Mouse (Mus musculus) forelimb bud, embryonic 11.5 days (tissue): ENCODE measurements around the gene Smtnl2.

Source experiments
- DNase-seq: peaks from one replicate; pipeline ENCODE4 v3.0.0-alpha.2; 2012; ENCODE audit warnings: low read depth, low spot score

Gene Smtnl2

DNA sequence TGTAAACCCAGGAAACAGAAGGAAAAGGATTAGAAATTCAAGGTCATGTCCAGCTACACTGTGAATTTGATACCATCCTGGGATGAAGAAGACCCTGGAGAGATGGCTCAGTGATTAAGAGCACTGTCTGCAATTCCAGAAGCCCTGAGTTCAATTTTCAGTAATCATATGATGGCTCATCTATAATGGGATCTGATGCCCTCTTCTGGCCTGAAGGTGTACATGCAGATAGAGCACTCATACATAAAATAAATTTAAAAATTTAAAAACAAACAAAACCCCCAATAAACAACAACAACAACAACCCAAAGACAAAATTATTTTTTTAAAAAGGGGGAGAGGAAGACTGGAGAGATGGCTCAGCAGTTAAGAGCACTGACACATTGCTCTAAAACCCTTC is 15.4 kb upstream of the Smtnl2 start:
- no peak for DNase-seq

DNA sequence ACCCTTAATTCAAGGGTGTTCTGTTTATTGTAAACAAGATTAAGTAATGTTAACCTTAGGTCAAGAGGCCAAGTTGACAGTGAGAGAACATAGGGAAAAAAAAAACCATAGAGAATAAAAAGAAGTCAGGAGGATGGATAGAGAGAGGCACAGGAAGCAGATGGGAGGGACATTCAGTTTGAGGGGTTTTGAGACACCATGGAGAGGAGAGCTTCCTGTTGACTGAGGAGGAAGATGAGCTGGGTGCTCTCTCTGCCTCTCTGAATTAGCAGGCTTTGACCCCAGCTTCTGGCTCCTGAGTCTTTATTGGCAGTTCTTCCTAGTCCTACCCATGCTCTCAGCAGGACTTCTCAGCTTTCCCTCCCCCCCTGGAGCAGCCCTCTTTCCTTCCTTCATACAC is 13.7 kb upstream of the Smtnl2 start:
- DNase-seq = no peak

- no peak for DNase-seq
Measured at GRCm38 (mm10) chr11:72423686-72424085, 12.2 kb upstream of the Smtnl2 start.

DNA sequence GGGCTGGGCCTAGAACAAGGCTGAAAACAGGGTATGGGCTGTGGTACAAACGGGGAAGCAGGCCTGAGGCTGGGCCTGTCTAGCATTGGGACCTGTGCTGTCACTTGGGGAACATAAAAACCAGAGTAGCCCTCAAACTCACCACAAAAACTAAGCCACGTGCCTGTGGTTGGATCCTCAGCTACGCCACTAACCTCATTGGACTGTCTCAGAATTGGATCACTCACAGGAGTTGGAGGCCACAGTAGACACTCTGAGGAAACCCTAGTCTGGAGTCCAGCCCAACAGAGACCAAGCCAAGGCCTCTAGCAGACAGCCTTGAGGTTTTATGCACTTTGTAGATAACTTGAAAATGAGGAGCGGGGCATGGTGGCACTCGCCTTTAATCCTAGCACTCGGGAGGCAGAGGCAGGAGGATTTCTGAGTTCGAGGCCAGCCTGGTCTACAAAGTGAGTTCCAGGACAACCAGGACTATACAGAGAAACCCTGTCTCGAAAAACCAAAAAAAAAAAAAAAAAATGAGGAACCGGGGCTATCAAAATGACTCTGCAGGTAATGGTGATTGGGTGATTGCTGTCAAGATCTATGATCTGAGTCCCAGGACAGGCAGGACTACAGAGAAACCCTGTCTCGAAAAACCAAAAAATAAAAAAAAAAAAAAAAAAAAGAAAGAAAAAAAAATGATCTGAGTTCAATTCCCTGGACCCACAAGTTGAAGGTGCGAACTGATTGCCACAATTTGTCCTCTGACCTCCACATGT is 10.2 kb upstream of the Smtnl2 start:
- DNase-seq = no peak

DNA sequence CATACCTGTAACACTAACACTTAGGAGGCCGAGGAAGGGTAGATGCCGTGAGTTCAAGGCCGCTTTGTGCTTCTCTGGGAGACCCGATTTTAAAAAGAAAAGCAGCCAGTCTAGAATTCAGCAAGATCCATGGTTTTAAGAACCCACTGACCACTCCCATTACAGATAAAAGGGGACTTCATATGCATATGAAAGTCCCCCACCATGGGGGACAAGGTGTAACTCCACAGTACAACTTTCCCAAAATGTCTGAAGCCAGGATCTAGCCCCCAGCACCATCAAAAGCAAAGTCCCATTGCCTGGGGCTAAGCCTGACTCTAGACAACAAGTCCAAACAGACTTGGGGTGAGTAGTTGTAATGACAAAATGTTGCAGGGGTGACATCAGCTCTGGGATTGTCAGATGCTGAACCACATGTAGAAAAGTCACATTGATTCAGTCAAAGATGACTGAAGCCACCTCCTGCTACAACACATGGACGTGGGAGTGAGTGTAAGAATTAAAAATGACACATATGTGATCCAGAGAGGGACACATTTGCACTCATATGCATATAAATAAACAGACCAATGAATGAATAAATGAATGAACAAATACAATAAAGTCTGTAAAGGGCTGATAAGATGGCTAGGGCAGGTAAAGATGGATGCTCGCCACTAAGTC is 9.1 kb upstream of the Smtnl2 start:
- DNase-seq = no peak

- no peak for DNase-seq
Measured at GRCm38 (mm10) chr11:72419006-72419405, 7.5 kb upstream of the Smtnl2 start.

- no peak for DNase-seq
Measured at GRCm38 (mm10) chr11:72418227-72418626, 6.7 kb upstream of the Smtnl2 start.

DNA sequence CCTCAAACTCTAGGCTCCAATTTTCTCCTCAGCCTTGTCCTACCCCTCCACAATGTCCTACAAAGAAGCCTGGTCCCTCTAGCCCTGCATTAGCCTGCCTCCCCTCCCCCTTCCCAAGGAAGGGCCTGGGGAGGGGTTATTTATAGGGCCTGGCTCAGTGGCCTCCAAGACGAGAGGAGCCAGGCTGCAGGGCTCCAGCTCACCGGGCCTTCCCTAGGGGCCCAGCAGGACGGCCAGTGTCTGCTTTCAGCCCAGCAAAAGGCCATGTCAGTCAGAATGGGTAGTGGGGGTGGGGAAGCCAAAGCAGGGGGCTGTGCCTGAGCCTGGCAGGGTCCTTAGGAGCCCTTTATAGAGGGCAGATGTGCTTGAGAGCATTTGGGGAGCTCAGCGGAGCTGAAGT is 5.9 kb upstream of the Smtnl2 start:
- no peak for DNase-seq

- DNase-seq = no peak
Measured at GRCm38 (mm10) chr11:72416666-72417065, 5.2 kb upstream of the Smtnl2 start.

DNA sequence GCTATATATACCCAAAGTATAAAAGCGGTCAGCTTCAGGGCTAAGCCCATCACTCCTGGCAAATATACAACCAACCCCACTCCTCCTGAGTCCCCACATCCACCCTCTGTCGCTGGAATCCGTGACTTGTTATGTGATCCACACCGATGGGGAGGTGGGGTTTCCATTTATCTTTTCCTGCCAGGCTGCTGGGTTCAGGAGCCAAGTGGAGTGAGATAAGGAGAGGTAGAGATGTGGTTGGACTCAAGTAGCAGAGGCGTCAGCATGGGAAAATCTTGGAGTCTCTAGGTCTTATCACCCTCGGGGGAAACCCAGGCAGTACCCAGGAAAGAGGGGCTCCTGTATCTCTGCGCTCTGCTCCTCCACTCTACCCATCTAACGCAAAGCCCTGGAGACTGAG is 3.6 kb upstream of the Smtnl2 start:
- DNase-seq = no peak

GRCm38 (mm10) chr11:72413601-72414190 is 2.2 kb upstream of the Smtnl2 start:
- DNase-seq = no peak

- DNase-seq = no peak
Measured at GRCm38 (mm10) chr11:72413016-72413415, 1.5 kb upstream of the Smtnl2 start.

GRCm38 (mm10) chr11:72411945-72412344 is 432 bp upstream of the Smtnl2 start:
- no peak for DNase-seq

DNA sequence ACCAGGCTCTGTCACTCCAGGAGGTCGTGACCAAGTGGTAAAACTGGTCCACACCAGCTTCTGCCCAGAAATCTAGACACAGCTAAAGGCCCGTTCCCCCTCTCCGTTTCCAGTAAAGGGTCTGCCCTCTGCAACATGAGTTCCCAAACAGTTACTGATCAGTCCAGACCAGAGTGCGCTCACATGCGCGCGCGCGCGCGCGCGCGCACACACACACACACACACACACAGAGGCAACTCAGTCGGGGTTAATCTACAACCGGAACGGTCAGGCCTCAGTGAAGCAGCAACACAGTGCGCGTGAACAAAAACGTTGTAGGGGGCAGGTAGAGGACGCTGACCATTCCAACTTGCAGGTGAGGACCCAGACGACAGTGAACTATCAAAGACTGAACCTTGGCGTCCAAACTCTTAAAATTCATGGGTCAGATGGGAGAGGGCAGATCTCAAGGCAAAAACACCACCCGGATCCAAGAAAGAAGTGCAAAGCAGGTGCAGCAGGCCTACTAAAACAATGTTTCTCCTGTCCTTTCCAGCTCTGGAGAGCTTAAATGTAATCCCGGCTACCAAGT is 906 bp downstream of the Smtnl2 start:
- DNase-seq = no peak

GRCm38 (mm10) chr11:72409649-72410385 is 1.7 kb downstream of the Smtnl2 start:
- no peak for DNase-seq

DNA sequence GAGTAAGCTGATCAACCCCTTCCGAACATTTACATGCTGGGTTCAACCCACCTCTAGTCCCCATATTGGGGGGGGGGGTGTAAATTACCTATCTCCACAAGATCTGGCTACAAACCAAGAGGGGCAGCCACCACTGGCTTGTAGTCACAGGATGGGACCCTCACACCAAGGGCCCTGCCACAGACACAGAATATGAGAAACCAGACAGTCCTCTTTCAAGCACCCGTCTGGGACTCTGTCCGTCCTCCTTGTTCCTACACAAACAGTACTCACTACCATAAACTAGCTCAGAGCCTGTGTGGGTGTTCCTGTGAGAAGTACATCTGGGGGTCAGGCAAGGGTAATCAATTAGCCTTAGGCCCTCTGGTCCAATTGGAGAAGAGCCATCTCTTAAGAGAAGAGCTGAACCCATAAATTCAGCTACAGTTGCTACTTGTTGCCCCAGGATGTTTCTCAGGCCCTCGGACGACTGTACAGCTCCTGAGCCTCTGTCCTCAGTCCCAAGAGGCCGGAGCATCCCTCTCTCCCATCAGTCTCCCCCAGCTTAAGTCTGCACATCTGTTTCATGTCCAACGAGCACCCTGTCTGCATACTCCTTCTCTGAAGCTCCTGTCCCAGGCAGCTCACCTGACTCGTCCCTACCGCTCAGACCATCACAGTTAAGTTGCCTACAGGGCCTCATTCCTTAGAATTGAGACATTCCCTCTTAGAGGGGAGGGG is 2.9 kb downstream of the Smtnl2 start:
- no peak for DNase-seq

DNA sequence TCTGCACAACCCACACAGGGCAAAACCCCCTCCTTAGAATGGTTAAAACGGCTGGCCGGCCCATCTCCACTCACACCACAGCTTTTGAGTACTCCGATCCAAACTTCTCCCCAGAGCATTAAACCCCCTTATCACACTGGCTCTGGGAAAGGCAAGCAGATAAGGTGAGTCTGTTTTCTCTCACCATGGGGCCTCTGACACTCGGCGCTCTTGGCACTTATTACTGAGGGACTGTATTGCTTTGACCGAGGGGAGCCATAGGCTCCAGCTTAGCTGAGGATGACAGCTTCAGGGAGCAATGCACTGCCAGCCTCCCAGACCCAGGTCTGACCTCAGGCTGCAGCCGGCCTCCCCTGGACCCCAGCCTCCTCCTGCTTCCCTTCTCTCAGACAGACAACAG is 3.9 kb downstream of the Smtnl2 start:
- no peak for DNase-seq

DNA sequence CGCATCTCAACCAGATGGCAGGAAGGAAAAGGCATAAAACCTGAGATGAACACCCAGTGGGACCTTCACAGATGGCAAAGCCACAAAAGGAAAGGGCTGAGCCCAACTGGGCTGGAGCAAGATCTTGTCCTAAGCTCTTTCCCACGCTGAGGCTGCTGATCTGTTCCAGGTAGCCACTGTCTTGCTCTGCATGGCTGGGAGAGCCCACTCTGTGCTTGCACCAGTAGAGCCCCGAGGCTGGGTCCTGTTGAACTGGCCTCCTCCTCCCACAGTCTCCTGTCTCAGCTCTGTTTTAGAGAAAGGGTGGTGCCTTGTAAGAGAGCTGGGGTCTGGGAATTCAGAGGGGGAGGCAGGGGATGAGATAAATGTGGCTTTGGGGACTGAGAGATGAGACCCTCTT is 4.4 kb downstream of the Smtnl2 start:
- DNase-seq = no peak

GRCm38 (mm10) chr11:72406079-72406675 is 5.3 kb downstream of the Smtnl2 start:
- no peak for DNase-seq

- DNase-seq = no peak
Measured at GRCm38 (mm10) chr11:72405532-72405931, 6.0 kb downstream of the Smtnl2 start.

DNA sequence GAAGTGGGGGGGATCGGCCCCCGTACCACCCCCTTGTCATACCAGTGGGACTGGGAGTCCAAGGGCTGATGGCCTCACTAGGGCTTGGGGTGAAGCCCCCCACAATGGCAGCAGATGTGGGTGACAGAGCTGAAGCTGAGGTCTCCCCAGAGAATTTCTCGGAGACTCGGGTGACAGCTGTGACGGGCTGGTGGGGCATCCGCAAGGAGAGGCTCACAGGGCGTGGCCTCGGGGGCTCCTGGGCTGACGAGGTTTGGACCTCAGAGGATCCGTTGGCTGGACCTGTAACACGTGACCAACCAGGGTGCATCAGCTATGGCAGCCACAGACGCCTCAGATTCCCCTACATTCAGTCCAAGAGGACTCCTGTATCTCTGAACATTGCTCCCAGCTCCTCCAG is 8.5 kb downstream of the Smtnl2 start:
- no peak for DNase-seq
